Mouse (Mus musculus) C2C12 (cell line): ENCODE data around the gene Vars.

Experiments
- CEBPB ChIP-seq: IDR thresholded peaks from one replicate; pipeline ENCODE4 v1.6.1; 2011; ENCODE audit warnings: low read depth, mild to moderate bottlenecking, control low read depth, moderate library complexity
- CTCF ChIP-seq: IDR thresholded peaks from one replicate; pipeline ENCODE4 v1.5.1; 2011; ENCODE audit not compliant: control insufficient read depth, insufficient read depth, insufficient read length
- MYOD1 ChIP-seq: IDR thresholded peaks from one replicate; pipeline ENCODE4 v1.6.1; 2011; ENCODE audit warnings: low read depth; ENCODE audit not compliant: control insufficient read depth, insufficient read length
- MYOG ChIP-seq: IDR thresholded peaks from one replicate; pipeline ENCODE4 v1.6.1; 2011; ENCODE audit not compliant: control insufficient read depth, insufficient read length; ENCODE audit errors: extremely low read depth
- USF1 ChIP-seq: IDR thresholded peaks from one replicate; pipeline ENCODE4 v1.6.1; 2011; ENCODE audit warnings: low read depth, mild to moderate bottlenecking, control low read depth, moderate library complexity

DNA sequence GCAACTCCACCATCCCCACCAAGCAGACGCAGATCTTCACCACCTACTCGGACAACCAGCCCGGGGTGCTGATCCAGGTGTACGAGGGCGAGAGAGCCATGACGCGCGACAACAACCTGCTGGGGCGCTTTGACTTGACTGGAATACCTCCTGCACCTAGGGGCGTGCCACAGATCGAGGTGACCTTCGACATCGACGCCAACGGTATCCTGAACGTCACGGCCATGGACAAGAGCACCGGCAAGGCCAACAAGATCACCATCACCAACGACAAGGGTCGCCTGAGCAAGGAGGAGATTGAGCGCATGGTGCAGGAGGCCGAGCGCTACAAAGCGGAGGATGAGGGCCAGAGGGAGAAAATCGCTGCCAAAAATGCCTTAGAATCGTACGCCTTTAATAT is 22.5 kb upstream of the Vars start:
- TF ChIP-seq MYOG (no peak), CTCF (no peak), CEBPB (no peak), USF1 (no peak), MYOD1 (no peak)
